Comparison of ENCODE assay signal across 8 mouse cellular contexts in the genomic region with DNA sequence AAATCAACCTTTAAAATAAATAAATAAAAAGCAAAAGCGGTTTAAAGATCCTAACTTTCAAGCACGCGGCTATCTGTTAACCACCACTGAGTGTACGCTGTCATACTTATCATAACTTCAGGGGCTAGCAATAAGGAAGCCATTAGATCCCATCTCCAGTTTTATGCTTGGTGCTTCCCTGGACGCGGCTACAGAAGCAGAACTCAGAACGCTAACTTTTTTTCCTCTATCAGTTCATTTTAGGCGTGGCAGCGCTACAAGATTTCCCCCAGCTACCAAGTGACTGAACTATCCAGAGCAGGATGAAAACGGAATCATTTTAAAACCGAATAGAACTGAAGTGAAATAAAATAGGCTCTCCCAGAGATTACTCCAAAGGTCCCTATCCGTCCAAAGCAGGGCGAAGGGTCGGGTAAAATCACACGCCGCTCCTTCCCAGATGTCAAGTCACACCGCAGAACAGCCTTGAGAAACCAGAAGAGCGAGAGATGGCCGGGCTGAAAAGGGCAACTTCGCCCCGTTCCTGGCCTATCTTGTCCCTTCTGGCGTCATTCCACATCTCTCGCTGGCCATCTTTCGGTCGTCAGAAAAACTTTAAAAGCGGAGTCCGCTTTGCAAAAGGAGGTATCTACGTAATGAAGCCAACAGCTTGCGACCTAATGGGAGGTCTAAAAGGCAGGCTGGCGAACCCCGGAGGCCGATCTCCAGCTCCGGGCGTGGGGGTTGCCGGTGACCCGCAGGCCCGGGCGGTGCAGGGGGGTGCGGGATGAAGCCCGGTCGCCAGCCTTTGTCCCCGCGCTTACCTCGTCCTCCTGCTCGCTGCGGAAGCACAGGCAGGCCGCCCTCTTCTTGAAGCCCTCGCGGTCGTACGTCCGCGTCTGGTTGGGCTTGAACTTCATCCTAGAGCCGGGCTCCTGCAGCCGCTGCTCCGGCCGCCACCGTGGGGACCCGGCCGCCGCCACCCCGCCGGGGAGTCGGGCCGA. TPM values are rescaled to one million over a fixed set of nuclear protein-coding genes. Genes with fewer than 3 reads are reported as not detected.
DNase-seq lines count a peak whose midpoint lies in the region; ATAC-seq and TF ChIP-seq lines count a peak whose summit lies in the region.

No protein-coding gene starts in this region.

- H3K27ac ChIP-seq in layer of hippocampus, adult 2 months = peak overlapping the region; percentile 86
- H3K27ac ChIP-seq in forebrain, embryonic 13.5 days = peak overlapping the region; percentile 92
- peak overlapping the region; percentile 93 for H3K27ac ChIP-seq in hindbrain, embryonic 11.5 days (ENCODE audit: low read depth, low read length)
- H3K27ac ChIP-seq in midbrain, embryonic 14.5 days (replicated peaks; ENCODE audit: low read depth, low read length) = peak overlapping the region; percentile 92

- peaks cover 36% of the 10 kb centered on the region for H3K4me1 ChIP-seq in forebrain, embryonic 13.5 days
- H3K4me1 ChIP-seq in hindbrain, embryonic 11.5 days (replicated peaks; ENCODE audit: control insufficient read depth, insufficient read depth, low read length) = no peaks in the 10 kb centered on the region; the same call in 1 of the 2 replicates
- H3K4me1 ChIP-seq in midbrain, embryonic 14.5 days (ENCODE audit: control insufficient read depth, insufficient read depth, low read length) = peaks cover 21% of the 10 kb centered on the region; the same call in 1 of the 2 replicates

- H3K4me2 ChIP-seq in forebrain, embryonic 13.5 days = peak overlapping the region; percentile 88
- H3K4me2 ChIP-seq in hindbrain, embryonic 11.5 days (replicated peaks; ENCODE audit: low read depth, low read length) = peak overlapping the region; percentile 71
- H3K4me2 ChIP-seq in midbrain, embryonic 14.5 days (ENCODE audit: low read length) = peak overlapping the region; percentile 86

- H3K9ac ChIP-seq in forebrain, embryonic 13.5 days = peak overlapping the region; percentile 96
- peak overlapping the region; percentile 98 for H3K9ac ChIP-seq in hindbrain, embryonic 11.5 days (ENCODE audit: low read depth, low read length)
- H3K9ac ChIP-seq in midbrain, embryonic 14.5 days (replicated peaks; ENCODE audit: low read length) = peak overlapping the region; percentile 87

- under 1% methylated on average over 65 of the region's 65 CpGs for whole genome bisulfite sequencing in forebrain, embryonic 13.5 days
- WGBS in hindbrain, embryonic 11.5 days = under 1% methylated on average over 58 of the region's 65 CpGs
- WGBS in midbrain, embryonic 14.5 days = under 1% methylated on average over 65 of the region's 65 CpGs

- no peaks in the 10 kb centered on the region for H3K27me3 ChIP-seq in forebrain, embryonic 13.5 days
- no peaks in the 10 kb centered on the region for H3K27me3 ChIP-seq in hindbrain, embryonic 11.5 days (ENCODE audit: control insufficient read depth, insufficient read depth, low read length)
- no peaks in the 10 kb centered on the region for H3K27me3 ChIP-seq in midbrain, embryonic 14.5 days (ENCODE audit: control insufficient read depth, insufficient read depth, low read length)

- DNase-seq in layer of hippocampus, adult 2 months (ENCODE audit: low spot score in 2 of 2) = peak in 1 of 2 experiments; percentile 24
- DNase-seq in layer of hippocampus, adult 18-20 months (ENCODE audit: low spot score in 2 of 2) = no peak
- peak; percentile 73 for DNase-seq in hindbrain, embryonic 11.5 days (ENCODE audit: low spot score)
- peak; percentile 51 for DNase-seq in liver
- DNase-seq in midbrain, embryonic 14.5 days = peak; percentile 73
- DNase-seq in spleen, postnatal 10 days (ENCODE audit: low spot score in 2 of 2) = peak; percentile 64 to 67

- TF ChIP-seq CTCF in layer of hippocampus, adult 2 months (conservative IDR thresholded peaks at IDR 0.05) = no peak

- H3K9me3 ChIP-seq in forebrain, embryonic 13.5 days (replicated peaks) = no peaks in the 10 kb centered on the region
- no peaks in the 10 kb centered on the region for H3K9me3 ChIP-seq in hindbrain, embryonic 11.5 days (ENCODE audit: control insufficient read depth, low read length)
- H3K9me3 ChIP-seq in midbrain, embryonic 14.5 days (ENCODE audit: control insufficient read depth, low read length) = no peaks in the 10 kb centered on the region

- peak overlapping the region; percentile 87 for H3K4me3 ChIP-seq in layer of hippocampus, adult 2 months
- H3K4me3 ChIP-seq in forebrain, embryonic 13.5 days = peak overlapping the region; percentile 93
- H3K4me3 ChIP-seq in hindbrain, embryonic 11.5 days (ENCODE audit: low read depth, low read length) = peak overlapping the region; percentile 97
- H3K4me3 ChIP-seq in midbrain, embryonic 14.5 days (replicated peaks; ENCODE audit: low read depth, low read length) = peak overlapping the region; percentile 87

- ATAC-seq in cerebellum, adult (ENCODE audit: insufficient number of reproducible peaks, low FRiP score, low TSS enrichment) = peak; percentile 36
- ATAC-seq in forebrain, embryonic 13.5 days = peak; percentile 60
- ATAC-seq in hindbrain, embryonic 11.5 days (ENCODE audit: low FRiP score) = peak; percentile 72
- peak; percentile 68 for ATAC-seq in midbrain, embryonic 14.5 days (ENCODE audit: low FRiP score, low TSS enrichment)

- no peaks in the 10 kb centered on the region for H3K36me3 ChIP-seq in forebrain, embryonic 13.5 days (ENCODE audit: poor library complexity, severe bottlenecking)
- H3K36me3 ChIP-seq in hindbrain, embryonic 11.5 days (ENCODE audit: control insufficient read depth, insufficient read depth, low read length) = no peaks in the 10 kb centered on the region
- H3K36me3 ChIP-seq in midbrain, embryonic 14.5 days (ENCODE audit: control insufficient read depth, insufficient read depth, low read length) = no peaks in the 10 kb centered on the region

RNA-seq across cellular contexts. Expression of a gene that starts 0.8 kb away (rescaled TPM):
- 10 to 100 TPM; 59.6 to 65.6 TPM for total RNA-seq in layer of hippocampus, adult 2 months (2021)
- total RNA-seq in layer of hippocampus, adult 18-20 months (2021) = 10 to 100 TPM; 64.1 to 66.4 TPM
- 76.6 and 76.7 TPM in 2 replicates for polyA plus RNA-seq in forebrain, embryonic 13.5 days (2015; fragmentation: Nextera tagmentation; extraction: Ambion mirVana)
- 120 and 133 TPM in 2 replicates for polyA plus RNA-seq in hindbrain, embryonic 11.5 days (2014; fragmentation: Nextera tagmentation; extraction: Ambion mirVana)
- polyA plus RNA-seq in midbrain, embryonic 14.5 days (2014; fragmentation: Nextera tagmentation; extraction: Ambion mirVana) = 64.9 and 80.0 TPM in 2 replicates

RNA-seq across cellular contexts. Expression of a gene that starts 48.2 kb away (rescaled TPM):
- 100 to 1,000 TPM; 182 to 188 TPM for total RNA-seq in layer of hippocampus, adult 2 months (2021)
- 100 to 1,000 TPM; 196 to 206 TPM for total RNA-seq in layer of hippocampus, adult 18-20 months (2021)
- polyA plus RNA-seq in forebrain, embryonic 13.5 days (2015; fragmentation: Nextera tagmentation; extraction: Ambion mirVana) = 482 and 484 TPM in 2 replicates
- polyA plus RNA-seq in hindbrain, embryonic 11.5 days (2014; fragmentation: Nextera tagmentation; extraction: Ambion mirVana) = 471 and 495 TPM in 2 replicates
- 341 and 383 TPM in 2 replicates for polyA plus RNA-seq in midbrain, embryonic 14.5 days (2014; fragmentation: Nextera tagmentation; extraction: Ambion mirVana)

Comparison
In these comparisons a context has a peak if more than half of its experiments do, and no peak if none do; other contexts are left out.
1. DNase-seq: peak in hindbrain, embryonic 11.5 days (single experiment), liver (single experiment), midbrain, embryonic 14.5 days (single experiment) and spleen, postnatal 10 days (2 of 2); none in layer of hippocampus, adult 18-20 months (0 of 2).
2. Peak in every context shown above with its lines, with median percentiles within 50 percentile points of each other: H3K27ac ChIP-seq, H3K4me3 ChIP-seq, ATAC-seq, H3K4me2 ChIP-seq and H3K9ac ChIP-seq.